8 mouse cellular contexts compared by ENCODE assay signal in the genomic region with DNA sequence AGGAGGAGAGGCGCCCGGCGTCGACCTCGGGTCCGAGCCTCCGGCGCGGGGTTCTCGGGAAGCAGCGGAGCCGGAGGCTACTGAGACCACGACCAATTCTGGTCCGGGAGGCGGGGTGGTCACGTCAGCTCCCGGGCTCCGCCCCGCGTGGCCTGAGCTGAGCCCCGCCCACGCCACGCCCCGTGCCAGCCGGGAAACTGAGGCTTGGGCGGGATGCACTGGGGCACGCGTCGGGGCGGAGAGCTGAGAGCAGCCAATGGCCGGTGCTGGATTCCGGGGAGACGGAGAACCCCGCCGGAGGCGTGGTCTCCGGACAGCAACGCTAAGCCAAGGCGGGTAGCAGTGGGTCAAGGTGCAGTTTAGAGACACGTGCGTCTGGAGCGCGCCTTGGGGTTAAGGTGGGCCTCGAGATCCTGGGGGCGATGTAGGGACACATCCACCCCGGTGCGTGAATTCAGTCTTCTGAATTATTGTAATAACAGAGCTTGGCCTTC. TPM values are rescaled to one million over a fixed set of nuclear protein-coding genes. Genes with fewer than 3 reads are reported as not detected.
A peak's percentile ranks its signal among the peaks of the same experiment; 100 is the strongest.
DNase-seq lines count a peak whose midpoint lies in the region; ATAC-seq lines count a peak whose summit lies in the region.

A gene (minus strand): TSS at position 133 of the 494 bp plus-strand sequence.

- no peaks in the 10 kb centered on the region for H3K9me3 ChIP-seq in hindbrain, embryonic 12.5 days (replicated peaks)
- no peaks in the 10 kb centered on the region for H3K9me3 ChIP-seq in lung, embryonic 15.5 days

- H3K4me1 ChIP-seq in hindbrain, embryonic 12.5 days, result peaks cover 13% of the 10 kb centered on the region
- peaks cover 13% of the 10 kb centered on the region for H3K4me1 ChIP-seq in lung, embryonic 15.5 days

- peak within 1 kb of the TSS; percentile 90 for H3K9ac ChIP-seq in hindbrain, embryonic 12.5 days
- H3K9ac ChIP-seq in lung, embryonic 15.5 days, result peak within 1 kb of the TSS; percentile 53

- peak within 1 kb of the TSS; percentile 90 for H3K4me3 ChIP-seq in hindbrain, embryonic 12.5 days
- H3K4me3 ChIP-seq in lung, embryonic 15.5 days, result peak within 1 kb of the TSS; percentile 69

- no peaks in the 10 kb centered on the region for H3K27me3 ChIP-seq in hindbrain, embryonic 12.5 days
- H3K27me3 ChIP-seq in lung, embryonic 15.5 days, result no peaks in the 10 kb centered on the region

- peak within 1 kb of the TSS; percentile 89 for H3K27ac ChIP-seq in hindbrain, embryonic 12.5 days
- peak within 1 kb of the TSS; percentile 85 for H3K27ac ChIP-seq in lung, embryonic 15.5 days

- H3K36me3 ChIP-seq in hindbrain, embryonic 12.5 days, result peaks cover 14% of the 10 kb centered on the region
- H3K36me3 ChIP-seq in lung, embryonic 15.5 days, result 0 out of 2 replicates have a peak, but pooled peaks cover 6% of the 10 kb centered on the region

- peak; percentile 80 for ATAC-seq in hindbrain, embryonic 12.5 days (ENCODE audit: low FRiP score)
- peak; percentile 83 for ATAC-seq in lung, embryonic 15.5 days (ENCODE audit: borderline replicate concordance, extremely low read depth, low FRiP score, low TSS enrichment)

- DNase-seq in R1 (ENCODE audit: low read depth, low spot score), result peak; percentile 93
- DNase-seq in cerebellum, postnatal 36 days, result peak; percentile 50 to 68
- peak; percentile 72 to 76 for DNase-seq in frontal cortex, postnatal 25 days (ENCODE audit: low spot score in 2 of 2)
- DNase-seq in layer of hippocampus, adult 9-11 months, result peak; percentile 90
- DNase-seq in ovary, adult 18-20 months (ENCODE audit: low spot score), result peak; percentile 73
- peak; percentile 69 to 76 for DNase-seq in thymus, postnatal 36 days

- under 1% methylated on average over 41 of the region's 47 CpGs for WGBS in hindbrain, embryonic 12.5 days
- under 1% methylated on average over 47 of the region's 47 CpGs for WGBS in lung, embryonic 15.5 days

- peak within 1 kb of the TSS; percentile 92 for H3K4me2 ChIP-seq in hindbrain, embryonic 12.5 days (replicated peaks)
- peak within 1 kb of the TSS; percentile 97 for H3K4me2 ChIP-seq in lung, embryonic 15.5 days

RNA-seq across cellular contexts. Expression of the gene that starts here (rescaled TPM):
- polyA plus RNA-seq in hindbrain, embryonic 12.5 days (2016; fragmentation: Nextera tagmentation; extraction: Ambion mirVana), result 142 and 153 TPM in 2 replicates
- 71.7 and 72.6 TPM in 2 replicates for polyA plus RNA-seq in lung, embryonic 15.5 days (2015; fragmentation: Nextera tagmentation; extraction: Ambion mirVana)

Comparison
In these comparisons a context has a peak if more than half of its experiments do, and no peak if none do; other contexts are left out.
1. Peak in every context shown above with its lines: DNase-seq, ATAC-seq, H3K4me3 ChIP-seq and H3K27ac ChIP-seq.